Mouse (Mus musculus) heart, embryonic 15.5 days (tissue): ENCODE measurements around the gene Olfr1098. TPM values are rescaled to one million over a fixed set of nuclear protein-coding genes. Genes with fewer than 3 reads are reported as not detected.

Source experiments
- ATAC-seq: fragments of 200-750 bp; cut with Nextera tagmentation; replicated peaks from 2 replicates; pipeline ENCODE4 v1.8.0; 2017; ENCODE audit warnings: low read depth, moderate TSS enrichment; ENCODE audit not compliant: insufficient number of reproducible peaks, insufficient read depth, low FRiP score
- H3K27ac ChIP-seq: fragments of 300-500 bp; sonication (generic); 2 replicates; pipeline ENCODE4 v1.5.1; 2015; ENCODE audit warnings: mild to moderate bottlenecking, inconsistent platforms
- H3K27me3 ChIP-seq: fragments of 300-500 bp; sonication (generic); 2 replicates; pipeline ENCODE4 v1.6.1; 2015; ENCODE audit warnings: inconsistent platforms
- H3K36me3 ChIP-seq: fragments of 300-500 bp; sonication (generic); 2 replicates; pipeline ENCODE4 v1.6.1; 2015; ENCODE audit warnings: mild to moderate bottlenecking, inconsistent platforms
- H3K4me1 ChIP-seq: fragments of 300-500 bp; sonication (generic); replicated peaks from 2 replicates; pipeline ENCODE4 v1.6.1; 2015; ENCODE audit warnings: inconsistent platforms
- H3K4me2 ChIP-seq: fragments of 300-500 bp; sonication (generic); 2 replicates; pipeline ENCODE4 v1.6.1; 2015; ENCODE audit warnings: inconsistent platforms, mild to moderate bottlenecking, moderate library complexity
- H3K4me3 ChIP-seq: fragments of 300-500 bp; sonication (generic); 2 replicates; pipeline ENCODE4 v1.5.1; 2015; ENCODE audit warnings: mild to moderate bottlenecking, inconsistent platforms
- H3K9ac ChIP-seq: fragments of 300-500 bp; sonication (generic); 2 replicates; pipeline ENCODE4 v1.6.1; 2015; ENCODE audit warnings: mild to moderate bottlenecking, inconsistent platforms
- H3K9me3 ChIP-seq: fragments of 300-500 bp; sonication (generic); replicated peaks from 2 replicates; pipeline ENCODE4 v1.6.1; 2016; ENCODE audit warnings: inconsistent platforms
- WGBS: fragments of 180-500 bp; shearing (Covaris S2); methylation state at CpG from one replicate; pipeline ENCODE4 v1.1.7; 2015; ENCODE audit warnings: mixed read lengths; 5-methylcytosine and 5-hydroxymethylcytosine counted together
- polyA plus RNA-seq: library from polyadenylated mRNA; unstranded; fragments of >200 nt; fragmentation: Nextera tagmentation; extraction: Ambion mirVana; gene quantifications from 2 replicates; pipeline ENCODE4 v1.2.1, GENCODE M21; 2015

Olfr1098 gene
- polyA plus RNA-seq: not detected in 2 replicates

DNA sequence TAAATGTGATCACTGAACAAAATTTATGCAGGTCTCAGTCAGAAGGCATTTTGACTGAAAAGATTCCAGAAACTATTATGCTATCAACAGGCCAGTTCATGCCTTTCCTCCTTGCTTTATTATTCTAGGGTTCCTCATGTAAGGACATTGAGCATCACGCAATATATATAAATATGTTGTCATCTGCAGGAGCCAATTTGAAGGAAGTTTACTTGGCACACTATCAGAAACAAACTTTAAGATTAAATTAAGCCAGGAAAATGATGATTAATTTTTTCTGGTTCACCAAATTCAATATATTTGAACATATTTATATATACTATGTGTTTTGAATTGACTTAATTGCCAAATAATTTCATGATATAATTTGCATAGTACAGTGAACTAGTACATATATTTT, at the start of gene Olfr1098:
Gene Olfr1098 (minus strand): TSS at position 101 of the 400 bp plus-strand sequence.
- Histone ChIP-seq H3K27ac (no peak within 1 kb of the TSS), H3K9ac (no peak within 1 kb of the TSS), H3K9me3 (no peaks in the 10 kb centered on the region), H3K4me2 (no peak within 1 kb of the TSS), H3K4me3 (no peak within 1 kb of the TSS), H3K36me3 (no peaks in the 10 kb centered on the region), H3K27me3 (no peaks in the 10 kb centered on the region), H3K4me1 (no peaks in the 10 kb centered on the region)
- 80% methylated on average over 1 of the region's 1 CpGs for WGBS
- ATAC-seq: no peak

DNA sequence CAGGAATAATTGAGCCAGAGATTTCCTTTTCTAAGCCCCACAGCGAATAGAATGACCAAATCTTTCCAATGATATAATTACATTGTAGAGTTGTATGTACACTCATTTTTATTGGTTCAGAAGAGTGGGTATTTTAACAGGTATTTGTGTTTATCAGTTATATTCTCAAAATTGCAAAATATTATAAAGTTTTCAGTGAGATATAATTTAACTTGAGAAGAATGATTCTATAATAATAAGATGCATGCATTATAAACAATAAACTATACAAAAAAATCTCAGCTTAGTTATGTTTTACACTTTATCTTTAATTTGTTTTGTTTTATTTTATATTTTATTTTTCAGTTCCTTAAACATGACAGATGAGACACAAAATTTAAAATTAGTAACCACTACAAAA, 36.2 kb upstream of the Olfr1098 start, which contains the start of gene Olfr1099:
Gene Olfr1099 (minus strand): TSS at position 101 of the 400 bp plus-strand sequence.
- H3K4me3 ChIP-seq: no peak within 1 kb of the TSS
- H3K27ac ChIP-seq: no peak within 1 kb of the TSS
- no peaks in the 10 kb centered on the region for H3K27me3 ChIP-seq
- no peak within 1 kb of the TSS for H3K9ac ChIP-seq
- H3K4me2 ChIP-seq: no peak within 1 kb of the TSS
- no peaks in the 10 kb centered on the region for H3K4me1 ChIP-seq
- no peak for ATAC-seq
- H3K9me3 ChIP-seq: no peaks in the 10 kb centered on the region
- H3K36me3 ChIP-seq: no peaks in the 10 kb centered on the region
- 70% methylated on average over 1 of the region's 1 CpGs for WGBS

DNA sequence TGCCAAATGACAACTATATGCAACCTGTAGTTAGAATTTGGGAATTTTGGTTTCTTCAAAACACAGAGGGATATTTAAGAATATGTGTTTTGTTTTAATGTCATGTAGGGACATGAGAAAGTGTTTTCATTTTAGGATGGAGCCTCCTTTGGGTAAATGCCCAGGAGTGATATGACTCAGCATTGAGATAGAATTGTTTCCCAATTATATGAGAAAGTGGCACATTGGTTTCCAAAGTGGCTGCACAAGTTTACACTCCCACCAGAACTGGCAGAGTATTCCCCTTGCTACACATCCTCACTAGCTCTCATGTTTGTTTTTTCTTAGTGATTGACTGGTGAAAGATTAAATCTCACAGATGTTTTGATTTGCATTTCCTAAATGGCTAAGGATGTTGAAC, 2.2 kb upstream of the Olfr1098 start:
- no peaks in the 10 kb centered on the region for H3K9me3 ChIP-seq
- no peaks in the 10 kb centered on the region for H3K36me3 ChIP-seq
- H3K4me3 ChIP-seq: no peak overlapping the region
- no peak overlapping the region for H3K27ac ChIP-seq
- no peaks in the 10 kb centered on the region for H3K27me3 ChIP-seq
- no peaks in the 10 kb centered on the region for H3K4me1 ChIP-seq
- ATAC-seq: no peak
- H3K9ac ChIP-seq: no peak overlapping the region
- no peak overlapping the region for H3K4me2 ChIP-seq

DNA sequence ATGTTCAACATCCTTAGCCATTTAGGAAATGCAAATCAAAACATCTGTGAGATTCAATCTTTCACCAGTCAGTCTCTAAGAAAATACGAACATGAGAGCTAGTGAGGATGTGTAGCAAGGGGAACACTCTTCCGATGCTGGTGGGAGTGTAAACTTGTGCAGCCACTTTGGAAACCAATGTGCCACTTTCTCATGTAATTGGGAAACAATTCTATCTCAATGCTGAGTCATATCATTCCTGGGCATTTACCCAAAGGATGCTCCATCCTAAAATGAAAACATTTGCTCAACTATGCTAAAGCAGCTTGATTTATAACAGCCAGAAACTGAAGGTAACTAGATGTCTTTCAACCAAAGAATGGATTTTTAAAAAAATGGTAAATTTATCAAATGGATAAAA, 18.7 kb downstream of the Olfr1098 start:
- WGBS: 76% methylated on average over 2 of the region's 2 CpGs
- H3K36me3 ChIP-seq: no peaks in the 10 kb centered on the region
- no peaks in the 10 kb centered on the region for H3K9me3 ChIP-seq
- no peak for ATAC-seq
- H3K27ac ChIP-seq: no peak overlapping the region
- H3K27me3 ChIP-seq: no peaks in the 10 kb centered on the region
- no peak overlapping the region for H3K4me2 ChIP-seq
- no peak overlapping the region for H3K4me3 ChIP-seq
- no peaks in the 10 kb centered on the region for H3K4me1 ChIP-seq
- no peak overlapping the region for H3K9ac ChIP-seq

DNA sequence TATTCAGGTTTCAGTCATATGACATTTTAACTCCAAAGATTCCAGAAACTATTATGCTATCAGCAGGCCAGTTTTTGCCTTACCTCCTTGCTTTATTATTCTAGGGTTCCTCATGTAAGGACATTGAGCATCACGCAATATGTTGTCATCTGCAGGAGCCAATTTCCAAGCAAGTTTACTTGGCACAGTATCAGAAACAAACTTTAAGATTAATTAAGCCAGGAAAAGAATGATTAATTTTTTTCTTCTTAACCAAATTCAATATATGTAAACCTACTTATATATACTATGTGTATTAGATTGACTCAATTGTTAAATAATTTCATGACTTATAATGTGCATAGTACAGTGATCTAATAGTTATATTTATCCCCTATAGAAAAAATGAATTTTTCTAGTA, 32.2 kb downstream of the Olfr1098 start, which contains the start of gene Olfr1097:
Gene Olfr1097 (minus strand): TSS at position 101 of the 400 bp plus-strand sequence.
- 75% methylated on average over 1 of the region's 1 CpGs for WGBS

DNA sequence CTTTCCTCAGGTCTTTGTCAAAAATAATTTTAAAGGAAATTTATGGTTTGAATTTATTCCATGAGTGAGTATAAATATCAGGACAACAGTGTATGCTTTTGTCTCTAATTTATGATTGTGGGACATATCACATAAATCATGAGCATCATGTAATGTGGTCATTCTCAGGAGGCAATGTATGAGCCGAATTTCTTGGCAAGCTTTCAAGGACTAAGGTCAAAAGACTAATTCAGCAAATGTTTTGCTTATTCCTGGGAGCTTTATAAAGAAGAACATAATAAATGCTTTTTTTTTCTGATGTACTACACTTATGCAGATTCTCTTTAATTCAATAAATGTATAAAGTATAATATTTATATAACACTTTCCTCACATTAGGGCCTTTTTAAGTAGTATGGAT, 49.6 kb downstream of the Olfr1098 start, which contains the start of gene Gm13723:
Gene Gm13723 (minus strand): TSS at position 101 of the 400 bp plus-strand sequence.
- WGBS: 54% methylated on average over 1 of the region's 1 CpGs
- H3K4me2 ChIP-seq: no peak within 1 kb of the TSS

More for the DNA sequence above, 32.2 kb downstream of the Olfr1098 start, which contains the start of gene Olfr1097:
- H3K9ac ChIP-seq: no peak within 1 kb of the TSS
- H3K4me2 ChIP-seq: no peak within 1 kb of the TSS
- no peak within 1 kb of the TSS for H3K4me3 ChIP-seq
- H3K4me1 ChIP-seq: no peaks in the 10 kb centered on the region
- no peaks in the 10 kb centered on the region for H3K27me3 ChIP-seq
- no peak within 1 kb of the TSS for H3K27ac ChIP-seq
- no peaks in the 10 kb centered on the region for H3K36me3 ChIP-seq
- no peaks in the 10 kb centered on the region for H3K9me3 ChIP-seq
- ATAC-seq: no peak

More for the DNA sequence above, 49.6 kb downstream of the Olfr1098 start, which contains the start of gene Gm13723:
- Histone ChIP-seq H3K4me3 (no peak within 1 kb of the TSS), H3K36me3 (no peaks in the 10 kb centered on the region), H3K9ac (no peak within 1 kb of the TSS), H3K4me1 (no peaks in the 10 kb centered on the region), H3K27ac (no peak within 1 kb of the TSS), H3K9me3 (no peaks in the 10 kb centered on the region), H3K27me3 (no peaks in the 10 kb centered on the region)
- no peak for ATAC-seq

Other genes with a start within 250 kb of the Olfr1098 start
- not detected in 2 replicates for gene Olfr1086, start 244.5 kb downstream of the Olfr1098 start, polyA plus RNA-seq
- gene Olfr1087, start 226.2 kb downstream of the Olfr1098 start, polyA plus RNA-seq: not detected in 2 replicates
- gene Olfr1089, start 190.8 kb downstream of the Olfr1098 start, polyA plus RNA-seq: not detected in 2 replicates
- not detected in 2 replicates for gene Olfr1090, start 165.6 kb downstream of the Olfr1098 start, polyA plus RNA-seq
- gene Olfr1093, start 142.1 kb downstream of the Olfr1098 start, polyA plus RNA-seq: not detected in 2 replicates
- not detected in 2 replicates for gene Olfr141, start 114.5 kb downstream of the Olfr1098 start, polyA plus RNA-seq
- gene Olfr1094, start 99.9 kb downstream of the Olfr1098 start, polyA plus RNA-seq: not detected in 2 replicates
- gene Olfr1095, start 72.8 kb downstream of the Olfr1098 start, polyA plus RNA-seq: not detected in 2 replicates
- not detected in 2 replicates for gene Gm13723, start 49.7 kb downstream of the Olfr1098 start, polyA plus RNA-seq
- gene Olfr1097, start 32.3 kb downstream of the Olfr1098 start, polyA plus RNA-seq: not detected in 2 replicates
- not detected in 2 replicates for gene Olfr1099, start 36.1 kb upstream of the Olfr1098 start, polyA plus RNA-seq
- not detected in 2 replicates for gene Olfr1100, start 55.4 kb upstream of the Olfr1098 start, polyA plus RNA-seq
- not detected in 2 replicates for gene Olfr1101, start 66.7 kb upstream of the Olfr1098 start, polyA plus RNA-seq
- not detected in 2 replicates for gene Olfr1102, start 73.9 kb upstream of the Olfr1098 start, polyA plus RNA-seq
- not detected in 2 replicates for gene Olfr1104, start 102.5 kb upstream of the Olfr1098 start, polyA plus RNA-seq
- not detected in 2 replicates for gene Olfr1105, start 112.0 kb upstream of the Olfr1098 start, polyA plus RNA-seq
- gene Olfr1106, start 127.7 kb upstream of the Olfr1098 start, polyA plus RNA-seq: not detected in 2 replicates
- gene Olfr1107, start 151.3 kb upstream of the Olfr1098 start, polyA plus RNA-seq: not detected in 2 replicates
- gene Olfr1109, start 171.5 kb upstream of the Olfr1098 start, polyA plus RNA-seq: not detected in 2 replicates
- not detected in 2 replicates for gene Olfr259, start 190.0 kb upstream of the Olfr1098 start, polyA plus RNA-seq
- not detected in 2 replicates for gene Olfr1110, start 215.8 kb upstream of the Olfr1098 start, polyA plus RNA-seq
- not detected in 2 replicates for gene Olfr1111, start 228.1 kb upstream of the Olfr1098 start, polyA plus RNA-seq